Mouse (Mus musculus) lung, embryonic 14.5 days (tissue): ENCODE measurements at regions not wholly inside any gene's neighbourhood (a gene's known extent, or its start where the extent isn't known, plus 50 kb on each side); places are given as distances from the start of the nearest gene placed in this dataset.
A peak's percentile ranks its signal among the peaks of the same experiment; 100 is the strongest.

Experiments
- ATAC-seq: fragments of 200-750 bp; cut with Nextera tagmentation; 2 replicates; pipeline ENCODE4 v1.8.0; 2017; ENCODE audit warnings: mild to moderate bottlenecking, moderate TSS enrichment, moderate library complexity; ENCODE audit not compliant: insufficient read depth
- DNase-seq: peaks from one replicate; pipeline ENCODE4 v3.0.0-alpha.2; 2015
- H3K27ac ChIP-seq: fragments of 300-500 bp; sonication (generic); 2 replicates; pipeline ENCODE4 v1.5.1; 2014; ENCODE audit warnings: low read depth, mild to moderate bottlenecking, moderate library complexity
- H3K27me3 ChIP-seq: fragments of 300-500 bp; sonication (generic); 2 replicates; pipeline ENCODE4 v1.6.1; 2014; ENCODE audit warnings: low read length, control low read depth; ENCODE audit not compliant: insufficient read depth
- H3K36me3 ChIP-seq: fragments of 300-500 bp; sonication (generic); 2 replicates; pipeline ENCODE4 v1.6.1; 2014; ENCODE audit warnings: control low read depth; ENCODE audit not compliant: insufficient read depth
- H3K4me1 ChIP-seq: fragments of 300-500 bp; sonication (generic); 2 replicates; pipeline ENCODE4 v1.6.1; 2014; ENCODE audit warnings: antibody characterized with exemption, control low read depth; ENCODE audit not compliant: insufficient read depth
- H3K4me2 ChIP-seq: fragments of 300-500 bp; sonication (generic); 2 replicates; pipeline ENCODE4 v1.6.1; 2014; ENCODE audit warnings: mild to moderate bottlenecking
- H3K4me3 ChIP-seq: fragments of 300-500 bp; sonication (generic); 2 replicates; pipeline ENCODE4 v1.5.1; 2014; ENCODE audit warnings: low read depth, low read length
- H3K9ac ChIP-seq: fragments of 300-500 bp; sonication (generic); 2 replicates; pipeline ENCODE4 v1.6.1; 2014
- H3K9me3 ChIP-seq: fragments of 300-500 bp; sonication (generic); 2 replicates; pipeline ENCODE4 v1.6.1; 2016; ENCODE audit warnings: low read depth, low read length, control low read depth
- CTCF ChIP-seq: IDR thresholded peaks from 2 replicates; pipeline ENCODE4 v1.5.1; 2016; ENCODE audit warnings: antibody characterized with exemption, low read depth
- WGBS: fragments of 180-500 bp; shearing (Covaris S2); extraction: QIAGEN DNeasy Blood & Tissue Kit; methylation state at CpG from one replicate; pipeline ENCODE4 v1.1.7; 2014; 5-methylcytosine and 5-hydroxymethylcytosine counted together

DNA sequence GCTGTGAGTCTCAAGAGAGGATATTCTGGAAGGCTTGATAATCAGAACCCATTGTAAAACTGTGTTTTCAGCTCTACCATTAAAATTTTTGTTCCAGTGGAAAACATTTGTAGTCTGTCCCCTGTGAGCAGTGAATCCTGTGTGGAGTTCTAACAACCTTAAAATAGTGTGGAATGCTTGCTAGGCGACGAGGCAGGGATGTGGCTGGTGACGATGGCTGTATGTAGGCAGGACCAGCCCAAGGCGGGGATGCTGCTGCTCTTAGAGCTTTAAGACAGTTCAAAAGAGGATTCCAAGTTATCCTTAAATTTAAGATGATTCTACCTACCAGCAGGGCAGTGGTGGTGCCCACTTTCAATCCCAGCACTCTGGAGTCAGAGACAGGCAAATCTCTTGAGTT lies 1151.9 kb upstream of the A1bg start:
- Histone ChIP-seq H3K4me2 (no peak overlapping the region), H3K9ac (no peak overlapping the region), H3K9me3 (no peaks in the 10 kb centered on the region), H3K27ac (no peak overlapping the region), H3K4me3 (no peak overlapping the region), H3K27me3 (no peaks in the 10 kb centered on the region), H3K4me1 (peaks cover 3% of the 10 kb centered on the region; the same call in 1 of the 2 replicates), H3K36me3 (no peaks in the 10 kb centered on the region)
- no peak for TF ChIP-seq CTCF
- DNase-seq = no peak
- ATAC-seq = no peak
- WGBS = 90% methylated on average over 4 of the region's 4 CpGs

- H3K36me3 ChIP-seq = no peaks in the 10 kb centered on the region
- no peak overlapping the region for H3K9ac ChIP-seq
- H3K4me2 ChIP-seq = no peak overlapping the region
- H3K27ac ChIP-seq = no peak overlapping the region
- H3K4me1 ChIP-seq = 0 out of 2 replicates have a peak, but pooled peaks cover 3% of the 10 kb centered on the region
- 95% methylated on average over 5 of the region's 5 CpGs for WGBS
- no peak for TF ChIP-seq CTCF
- no peak for ATAC-seq
- no peaks in the 10 kb centered on the region for H3K9me3 ChIP-seq
- no peak for DNase-seq
- no peak overlapping the region for H3K4me3 ChIP-seq
- no peaks in the 10 kb centered on the region for H3K27me3 ChIP-seq
Observed at GRCm38 (mm10) chr15:62073595-62073994, 1150.8 kb upstream of the A1bg start.

- no peak overlapping the region for H3K27ac ChIP-seq
- H3K4me3 ChIP-seq = no peak overlapping the region
- H3K27me3 ChIP-seq = no peaks in the 10 kb centered on the region
- no peak overlapping the region for H3K9ac ChIP-seq
- ATAC-seq (no peak), DNase-seq (no peak)
- H3K4me1 ChIP-seq = 0 out of 2 replicates have a peak, but pooled peaks cover 3% of the 10 kb centered on the region
- no peak overlapping the region for H3K4me2 ChIP-seq
- no peaks in the 10 kb centered on the region for H3K9me3 ChIP-seq
- 74% methylated on average over 2 of the region's 2 CpGs for WGBS
- no peaks in the 10 kb centered on the region for H3K36me3 ChIP-seq
- no peak for TF ChIP-seq CTCF
Observed at GRCm38 (mm10) chr15:62071311-62071710, 1148.5 kb upstream of the A1bg start.

DNA sequence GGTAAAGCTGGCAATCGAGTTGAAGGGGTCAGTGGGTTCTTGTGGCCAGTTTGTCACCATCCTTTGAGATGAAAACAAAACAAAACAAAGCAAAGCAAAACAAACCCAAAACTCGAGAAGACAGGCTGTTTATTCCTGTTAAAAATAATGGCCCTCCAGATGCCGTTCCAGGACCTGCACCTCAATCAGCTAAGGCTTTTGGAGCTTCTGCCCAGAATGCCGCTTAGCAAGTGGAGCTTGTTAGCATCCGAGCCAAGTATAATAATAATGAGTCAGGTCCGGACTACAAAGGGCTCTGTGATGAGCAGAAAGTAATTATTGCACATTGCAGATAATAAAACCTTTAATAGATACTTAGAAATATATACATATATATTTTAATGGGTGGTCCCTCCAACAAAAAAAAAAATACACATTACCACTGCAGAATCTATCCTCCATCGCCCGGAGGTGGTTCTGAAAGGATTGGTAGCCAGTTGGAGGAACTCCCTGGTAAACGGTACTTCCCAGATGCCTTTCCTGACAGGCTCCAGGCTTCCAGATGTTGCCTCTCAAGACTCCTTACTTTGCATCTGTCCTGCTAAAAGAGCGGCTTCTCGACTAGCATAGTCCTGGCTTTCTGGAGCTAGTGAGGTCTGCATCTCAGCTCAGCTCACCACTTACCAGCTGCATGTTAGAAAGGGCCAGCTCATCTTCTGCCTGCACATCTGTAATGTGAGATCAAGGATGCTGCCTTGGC lies 1145.8 kb upstream of the A1bg start:
- Histone ChIP-seq H3K9ac (no peak overlapping the region), H3K4me2 (no peak overlapping the region), H3K27ac (0 out of 2 replicates have a peak overlapping the region, but pooled peaks have one; percentile 33), H3K9me3 (no peaks in the 10 kb centered on the region), H3K4me3 (no peak overlapping the region), H3K4me1 (0 out of 2 replicates have a peak, but pooled peaks cover 3% of the 10 kb centered on the region), H3K36me3 (no peaks in the 10 kb centered on the region), H3K27me3 (no peaks in the 10 kb centered on the region)
- 42% methylated on average over 11 of the region's 11 CpGs for WGBS
- DNase-seq = peak; percentile 64
- TF ChIP-seq CTCF = no peak
- peak; percentile 68 for ATAC-seq

GRCm38 (mm10) chr15:62064399-62064798 lies 1141.6 kb upstream of the A1bg start:
- Histone ChIP-seq H3K4me1 (0 out of 2 replicates have a peak, but pooled peaks cover 3% of the 10 kb centered on the region), H3K4me2 (no peak overlapping the region), H3K27ac (no peak overlapping the region), H3K9me3 (no peaks in the 10 kb centered on the region), H3K27me3 (no peaks in the 10 kb centered on the region), H3K9ac (no peak overlapping the region), H3K4me3 (no peak overlapping the region), H3K36me3 (no peaks in the 10 kb centered on the region)
- DNase-seq (no peak), ATAC-seq (no peak)
- WGBS = 87% methylated on average over 3 of the region's 3 CpGs
- no peak for TF ChIP-seq CTCF

DNA sequence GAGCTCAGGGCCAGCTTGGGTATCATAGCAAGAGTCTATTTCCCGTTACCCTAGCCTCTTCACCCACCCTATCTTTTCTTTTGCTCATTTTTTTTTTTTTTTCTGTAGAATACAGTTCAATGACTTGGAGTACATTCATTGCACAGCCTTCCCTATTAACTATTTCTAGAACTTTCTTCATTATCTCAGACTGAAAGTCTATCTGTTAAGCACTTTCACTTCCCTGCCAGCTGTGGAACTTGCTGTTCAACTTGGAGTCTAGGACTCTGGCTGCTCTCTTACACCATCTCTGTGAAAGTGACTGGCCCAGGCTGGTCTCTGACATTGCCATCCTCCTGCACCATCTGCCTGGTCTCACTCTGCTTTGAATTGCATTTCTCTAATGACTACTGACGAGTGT lies 1134.6 kb upstream of the A1bg start:
- no peak for ATAC-seq
- H3K9ac ChIP-seq = no peak overlapping the region

GRCm38 (mm10) chr15:62056889-62057288 lies 1134.1 kb upstream of the A1bg start:
- H3K4me1 ChIP-seq = peaks cover 10% of the 10 kb centered on the region
- 77% methylated on average over 11 of the region's 11 CpGs for WGBS
- H3K4me2 ChIP-seq = no peak overlapping the region
- no peak for DNase-seq
- no peak overlapping the region for H3K4me3 ChIP-seq
- H3K9me3 ChIP-seq = no peaks in the 10 kb centered on the region
- H3K27ac ChIP-seq = no peak overlapping the region
- no peaks in the 10 kb centered on the region for H3K27me3 ChIP-seq
- no peak for TF ChIP-seq CTCF
- no peak overlapping the region for H3K9ac ChIP-seq
- no peak for ATAC-seq
- no peaks in the 10 kb centered on the region for H3K36me3 ChIP-seq

More for the DNA sequence above, 1134.6 kb upstream of the A1bg start:
- H3K9me3 ChIP-seq = no peaks in the 10 kb centered on the region
- H3K4me2 ChIP-seq = no peak overlapping the region
- no peak overlapping the region for H3K27ac ChIP-seq
- H3K4me3 ChIP-seq = no peak overlapping the region
- DNase-seq = no peak
- no peak for TF ChIP-seq CTCF
- H3K36me3 ChIP-seq = no peaks in the 10 kb centered on the region
- peaks cover 10% of the 10 kb centered on the region for H3K4me1 ChIP-seq
- WGBS = 83% methylated on average over 2 of the region's 2 CpGs
- no peaks in the 10 kb centered on the region for H3K27me3 ChIP-seq
